Mouse (Mus musculus) megakaryocyte, embryonic 14.5 days (primary cell): ENCODE data around the gene Nop14.

ENCODE experiments used
- FLI1 ChIP-seq: IDR thresholded peaks from 2 replicates; pipeline ENCODE4 v1.6.1; 2012; ENCODE audit warnings: low read length, inconsistent platforms, mixed read lengths
- GATA1 ChIP-seq: IDR thresholded peaks from 3 replicates; pipeline ENCODE4 v1.6.1; 2012; ENCODE audit warnings: mixed read lengths, low read length, inconsistent platforms, borderline replicate concordance

GRCm38 (mm10) chr5:34591388-34592004 lies 68.5 kb downstream of the Nop14 start:
- TF ChIP-seq GATA1 (no peak), FLI1 (no peak)
